Mouse (Mus musculus) CH12.LX (cell line): Measurements from ENCODE around the gene Traf1.

Experiments
- BHLHE40 ChIP-seq: IDR thresholded peaks from 2 replicates; pipeline ENCODE4 v1.6.1; 2011; ENCODE audit warnings: mild to moderate bottlenecking, low read depth, low read length, improper control_type of control experiment
- CHD2 ChIP-seq: IDR thresholded peaks from 2 replicates; pipeline ENCODE4 v1.6.1; 2011; ENCODE audit warnings: low read length, improper control_type of control experiment
- CTCF ChIP-seq, 2 experiments: IDR thresholded peaks in 1 of 2; conservative IDR thresholded peaks in 1 of 2; 2 replicates each; pipeline ENCODE4 v1.5.1; 2011 to 2012; ENCODE audit warnings: low read depth in 2 of 2, low read length in 2 of 2, improper control_type of control experiment in 1 of 2, inconsistent platforms in 1 of 2, mild to moderate bottlenecking in 1 of 2, moderate library complexity in 1 of 2
- MXI1 ChIP-seq: IDR thresholded peaks from 2 replicates; pipeline ENCODE4 v1.6.1; 2011; ENCODE audit warnings: mild to moderate bottlenecking, low read depth, low read length, improper control_type of control experiment
- RAD21 ChIP-seq: IDR thresholded peaks from 2 replicates; pipeline ENCODE4 v1.6.1; 2011; ENCODE audit warnings: low read depth, mild to moderate bottlenecking, low read length, improper control_type of control experiment, moderate library complexity
- RCOR1 ChIP-seq: conservative IDR thresholded peaks from 2 replicates; pipeline ENCODE4 v1.6.1; 2012; ENCODE audit warnings: low read depth, mild to moderate bottlenecking, inconsistent platforms, low read length, improper control_type of control experiment
- ZKSCAN1 ChIP-seq: IDR thresholded peaks from 2 replicates; pipeline ENCODE4 v1.6.1; 2012; ENCODE audit warnings: low read depth, inconsistent platforms, low read length, improper control_type of control experiment, borderline replicate concordance

DNA sequence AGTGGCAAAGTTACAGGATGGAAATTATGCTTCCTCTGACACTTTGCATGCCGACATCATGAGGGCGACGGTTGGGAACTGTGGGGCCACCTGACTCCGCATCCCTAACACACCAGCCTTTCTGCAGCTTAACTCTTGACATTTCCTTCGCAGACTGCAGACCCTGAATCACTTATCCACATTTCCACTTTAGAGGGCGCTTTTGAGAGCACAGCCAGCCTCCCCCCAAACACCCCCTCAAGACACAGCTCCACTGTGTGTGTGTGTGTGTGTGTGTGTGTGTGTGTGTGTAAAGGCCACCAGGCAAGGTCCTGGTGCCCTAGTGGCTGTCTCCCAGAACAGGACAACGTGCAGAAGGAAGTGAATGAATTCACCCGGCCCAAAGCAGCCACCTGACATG lies 4.2 kb upstream of the Traf1 start:
- TF ChIP-seq BHLHE40 = peak; percentile 5; the same call in 1 of the 2 replicates
- peak in 1 of 2 experiments; percentile 29; a peak in 2 of 4 replicates for TF ChIP-seq CTCF (conservative IDR thresholded peaks at IDR 0.05 in 1 of 2, IDR thresholded peaks at IDR 0.05 in 1 of 2; ENCODE audit: low read depth in 2 of 2, low read length in 2 of 2)
- TF ChIP-seq RAD21 = no peak
- no peak for TF ChIP-seq ZKSCAN1
- 0 out of 2 replicates have a peak, but pooled peaks have one; percentile 6 for TF ChIP-seq CHD2
- no peak; the same call in 1 of the 2 replicates for TF ChIP-seq MXI1
- no peak for TF ChIP-seq RCOR1
